Mouse (Mus musculus) liver, embryonic 14.5 days (tissue): Measurements from ENCODE around the gene Lman2.

ENCODE experiments used
- CTCF ChIP-seq: IDR thresholded peaks from 2 replicates; pipeline ENCODE4 v1.5.1; 2016; ENCODE audit warnings: antibody characterized with exemption, low read depth, control low read depth
- EP300 ChIP-seq: IDR thresholded peaks from 2 replicates; pipeline ENCODE4 v1.6.1; 2016; ENCODE audit warnings: antibody characterized with exemption, low read depth

- TF ChIP-seq CTCF (no peak), EP300 (no peak)
These were observed 33.9 kb downstream of the Lman2 start for GRCm38 (mm10) chr13:55328641-55329040.
